Mouse (Mus musculus) MEL (cell line): Measurements from ENCODE around the gene Sult6b1. TPM values are rescaled to one million over a fixed set of nuclear protein-coding genes. Genes with fewer than 3 reads are reported as not detected.

Experiments
- DNase-seq: peaks from one replicate; pipeline ENCODE4 v3.0.0; 2011; ENCODE audit warnings: low read depth, low spot score
- H3K27ac ChIP-seq: 2 replicates; pipeline ENCODE4 v1.5.1; 2012; ENCODE audit warnings: low read depth, mild to moderate bottlenecking, control low read depth, low read length, moderate library complexity; ENCODE audit not compliant: control insufficient read depth
- H3K27me3 ChIP-seq, 2 experiments: fragments of 150-350 bp in 1 of 2; sonication (generic) in 1 of 2; 2 replicates each; pipeline ENCODE4 v1.6.1; 2012; ENCODE audit warnings: low read length in 2 of 2, mild to moderate bottlenecking in 2 of 2, improper control_type of control experiment in 1 of 2, moderate library complexity in 1 of 2; ENCODE audit not compliant: insufficient read depth in 2 of 2, control insufficient read depth in 1 of 2
- H3K36me3 ChIP-seq, 2 experiments: 2 replicates each; pipeline ENCODE4 v1.6.1; 2012 to 2014; ENCODE audit warnings: low read length in 2 of 2, improper control_type of control experiment in 1 of 2, inconsistent platforms in 1 of 2, mild to moderate bottlenecking in 1 of 2; ENCODE audit not compliant: insufficient read depth in 2 of 2, control insufficient read depth in 1 of 2
- H3K4me1 ChIP-seq, 2 experiments: fragments of 150-350 bp in 1 of 2; sonication (generic) in 1 of 2; 2 replicates each; pipeline ENCODE4 v1.6.1; 2012; ENCODE audit warnings: low read length in 2 of 2, improper control_type of control experiment in 1 of 2, mild to moderate bottlenecking in 1 of 2; ENCODE audit not compliant: insufficient read depth in 2 of 2, control insufficient read depth in 1 of 2
- H3K4me3 ChIP-seq, 2 experiments: fragments of 150-350 bp in 1 of 2; sonication (generic) in 1 of 2; 2 replicates each; pipeline ENCODE4 v1.5.1; 2012; ENCODE audit warnings: low read depth in 2 of 2, low read length in 2 of 2, mild to moderate bottlenecking in 2 of 2, moderate library complexity in 2 of 2, control low read depth in 1 of 2, improper control_type of control experiment in 1 of 2; ENCODE audit not compliant: control insufficient read depth in 1 of 2, insufficient read depth in 1 of 2
- H3K79me2 ChIP-seq: 2 replicates; pipeline ENCODE4 v1.6.1; 2012; ENCODE audit warnings: mild to moderate bottlenecking, low read length, moderate library complexity; ENCODE audit not compliant: control insufficient read depth, poor library complexity, insufficient read depth
- H3K9ac ChIP-seq: 2 replicates; pipeline ENCODE4 v1.6.1; 2012; ENCODE audit warnings: low read depth, mild to moderate bottlenecking, control low read depth, low read length, moderate library complexity; ENCODE audit not compliant: control insufficient read depth, poor library complexity, severe bottlenecking
- H3K9me3 ChIP-seq: fragments of 150-350 bp; sonication (generic); replicated peaks from 2 replicates; pipeline ENCODE4 v1.6.1; 2012; ENCODE audit warnings: mild to moderate bottlenecking, low read length, improper control_type of control experiment, moderate library complexity; ENCODE audit not compliant: insufficient read depth
- CHD1 ChIP-seq: IDR thresholded peaks from 2 replicates; pipeline ENCODE4 v1.6.1; 2012; ENCODE audit warnings: low read depth, mild to moderate bottlenecking, inconsistent platforms, low read length, improper control_type of control experiment
- CHD2 ChIP-seq: IDR thresholded peaks from 2 replicates; pipeline ENCODE4 v1.6.1; 2011; ENCODE audit warnings: low read length, improper control_type of control experiment
- CTCF ChIP-seq, 3 experiments: IDR thresholded peaks in 2 of 3; conservative IDR thresholded peaks in 1 of 3; 2 replicates each; pipeline ENCODE4 v1.5.1; 2011 to 2012; ENCODE audit warnings: low read length in 3 of 3, low read depth in 2 of 3, mild to moderate bottlenecking in 2 of 3, improper control_type of control experiment in 1 of 3, inconsistent platforms in 1 of 3, mixed read lengths in 1 of 3, moderate library complexity in 1 of 3; ENCODE audit not compliant: control insufficient read depth in 1 of 3, insufficient read depth in 1 of 3, poor library complexity in 1 of 3, severe bottlenecking in 1 of 3
- EP300 ChIP-seq, 2 experiments: IDR thresholded peaks; 2 replicates each; pipeline ENCODE4 v1.6.1; 2011; ENCODE audit warnings: improper control_type of control experiment in 2 of 2, low read length in 2 of 2, low read depth in 1 of 2, mild to moderate bottlenecking in 1 of 2
- ETS1 ChIP-seq: IDR thresholded peaks from 2 replicates; pipeline ENCODE4 v1.6.1; 2012; ENCODE audit warnings: low read depth, mild to moderate bottlenecking, inconsistent platforms, low read length, improper control_type of control experiment, moderate library complexity
- GABPA ChIP-seq: IDR thresholded peaks from 2 replicates; pipeline ENCODE4 v1.6.1; 2012; ENCODE audit warnings: low read depth, mild to moderate bottlenecking, inconsistent platforms, low read length, improper control_type of control experiment, moderate library complexity
- GATA1 ChIP-seq: IDR thresholded peaks from 2 replicates; pipeline ENCODE4 v1.6.1; 2011; ENCODE audit warnings: low read depth, low read length, improper control_type of control experiment
- HCFC1 ChIP-seq: IDR thresholded peaks from 2 replicates; pipeline ENCODE4 v1.6.1; 2012; ENCODE audit warnings: low read depth, mild to moderate bottlenecking, inconsistent platforms, low read length, improper control_type of control experiment, moderate library complexity
- JUND ChIP-seq: IDR thresholded peaks from 2 replicates; pipeline ENCODE4 v1.6.1; 2011; ENCODE audit warnings: low read depth, mild to moderate bottlenecking, improper control_type of control experiment, low read length
- KAT2A ChIP-seq: conservative IDR thresholded peaks from 2 replicates; pipeline ENCODE4 v1.6.1; 2012; ENCODE audit warnings: low read depth, low read length, improper control_type of control experiment, inconsistent platforms
- MAFK ChIP-seq: IDR thresholded peaks from 2 replicates; pipeline ENCODE4 v1.6.1; 2011; ENCODE audit warnings: low read depth, mild to moderate bottlenecking, low read length, improper control_type of control experiment, borderline replicate concordance
- MAZ ChIP-seq: IDR thresholded peaks from 2 replicates; pipeline ENCODE4 v1.6.1; 2012; ENCODE audit warnings: low read depth, mild to moderate bottlenecking, inconsistent platforms, low read length, improper control_type of control experiment
- MEF2A ChIP-seq: IDR thresholded peaks from 2 replicates; pipeline ENCODE4 v1.6.1; 2014; ENCODE audit warnings: low read depth, mild to moderate bottlenecking, inconsistent platforms, low read length, improper control_type of control experiment; ENCODE audit not compliant: poor library complexity, insufficient replicate concordance, severe bottlenecking; ENCODE audit errors: extremely low read depth
- MYB ChIP-seq: IDR thresholded peaks from 2 replicates; pipeline ENCODE4 v1.6.1; 2011; ENCODE audit warnings: mild to moderate bottlenecking, low read depth, low read length, improper control_type of control experiment
- NELFE ChIP-seq: IDR thresholded peaks from 2 replicates; pipeline ENCODE4 v1.6.1; 2011; ENCODE audit warnings: low read depth, low read length, improper control_type of control experiment
- NRF1 ChIP-seq: IDR thresholded peaks from 2 replicates; pipeline ENCODE4 v1.6.1; 2014; ENCODE audit warnings: low read depth, mild to moderate bottlenecking, inconsistent platforms, low read length, improper control_type of control experiment, moderate library complexity; ENCODE audit not compliant: poor library complexity, insufficient read depth, severe bottlenecking
- RAD21 ChIP-seq: IDR thresholded peaks from 2 replicates; pipeline ENCODE4 v1.6.1; 2011; ENCODE audit warnings: mild to moderate bottlenecking, low read depth, low read length, improper control_type of control experiment
- RCOR1 ChIP-seq: IDR thresholded peaks from 2 replicates; pipeline ENCODE4 v1.6.1; 2012; ENCODE audit warnings: low read depth, mild to moderate bottlenecking, inconsistent platforms, low read length, improper control_type of control experiment
- SIN3A ChIP-seq: IDR thresholded peaks from 2 replicates; pipeline ENCODE4 v1.6.1; 2012; ENCODE audit warnings: low read length, improper control_type of control experiment, inconsistent platforms
- SMC3 ChIP-seq: IDR thresholded peaks from 2 replicates; pipeline ENCODE4 v1.6.1; 2011; ENCODE audit warnings: low read depth, low read length, improper control_type of control experiment
- TCF12 ChIP-seq: IDR thresholded peaks from 2 replicates; pipeline ENCODE4 v1.6.1; 2014; ENCODE audit warnings: low read depth, mild to moderate bottlenecking, inconsistent platforms, low read length, improper control_type of control experiment, moderate library complexity
- USF2 ChIP-seq, 2 experiments: IDR thresholded peaks; 2 replicates each; pipeline ENCODE4 v1.6.1; 2011 to 2012; ENCODE audit warnings: improper control_type of control experiment in 2 of 2, low read length in 2 of 2, borderline replicate concordance in 1 of 2, inconsistent platforms in 1 of 2, low read depth in 1 of 2, mild to moderate bottlenecking in 1 of 2; ENCODE audit not compliant: insufficient read depth in 1 of 2
- ZC3H11A ChIP-seq: IDR thresholded peaks from 2 replicates; pipeline ENCODE4 v1.6.1; 2012; ENCODE audit warnings: low read depth, mild to moderate bottlenecking, inconsistent platforms, low read length, improper control_type of control experiment
- ZKSCAN1 ChIP-seq: IDR thresholded peaks from 2 replicates; pipeline ENCODE4 v1.6.1; 2012; ENCODE audit warnings: low read depth, mild to moderate bottlenecking, inconsistent platforms, low read length, improper control_type of control experiment, moderate library complexity
- ZMIZ1 ChIP-seq: IDR thresholded peaks from 2 replicates; pipeline ENCODE4 v1.6.1; 2012; ENCODE audit warnings: low read depth, mild to moderate bottlenecking, inconsistent platforms, low read length, improper control_type of control experiment, moderate library complexity
- ZNF384 ChIP-seq: IDR thresholded peaks from 2 replicates; pipeline ENCODE4 v1.6.1; 2012; ENCODE audit warnings: low read depth, mild to moderate bottlenecking, inconsistent platforms, low read length, improper control_type of control experiment
- polyA plus RNA-seq, 2 experiments: library from polyadenylated mRNA; stranded (reverse) in 1 of 2; unstranded in 1 of 2; fragments of >175 nt in 1 of 2; fragments of >200 nt in 1 of 2; gene quantifications; 2 replicates each; pipeline versions ENCODE4 v1.2.1 to v1.2.4; 2012; ENCODE audit warnings: low replicate concordance in 2 of 2, low read depth in 1 of 2; ENCODE audit not compliant: insufficient read length in 2 of 2, insufficient read depth in 1 of 2, missing spikeins in 1 of 2
- total RNA-seq: library from RNA; depleted of rRNA; stranded (reverse); fragments of 300-350 nt; gene quantifications from 2 replicates; pipeline ENCODE4 v1.2.3, GENCODE M21; 2012

The Sult6b1 gene
- total and polyA plus RNA-seq, 3 experiments = 0.29 TPM; not detected in 2

DNA sequence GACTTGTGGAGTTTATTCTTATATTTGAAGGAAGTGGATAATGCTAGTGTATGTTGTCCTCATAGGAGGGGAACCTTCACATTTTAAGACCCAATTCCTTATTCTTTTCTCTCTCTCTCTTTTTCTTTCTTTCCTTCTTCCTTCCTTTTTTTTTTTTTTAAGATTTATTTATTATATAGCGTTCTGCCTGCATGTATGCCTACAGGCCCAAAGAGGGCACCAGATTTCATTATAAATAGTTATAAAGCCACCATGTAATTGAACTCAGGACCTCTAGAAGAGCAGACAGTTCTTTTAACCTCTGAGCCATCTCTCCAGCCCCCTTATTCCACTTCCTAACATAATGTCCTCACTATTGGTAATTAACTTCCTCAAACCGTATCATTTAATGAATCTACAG, 70.7 kb downstream of the Sult6b1 start:
- peak; percentile 50 for DNase-seq
- Histone ChIP-seq H3K27me3 (no peaks in the 10 kb centered on the region), H3K9me3 (no peaks in the 10 kb centered on the region), H3K4me1 (peaks cover 0 to 9% of the 10 kb centered on the region in 2 experiments; a peak in 2 of 4 replicates), H3K27ac (peak overlapping the region; percentile 32; the same call in 1 of the 2 replicates), H3K79me2 (peaks cover 4% of the 10 kb centered on the region; the same call in 1 of the 2 replicates), H3K9ac (peak overlapping the region; percentile 59), H3K36me3 (peaks cover 0 to 10% of the 10 kb centered on the region in 2 experiments; a peak in 2 of 4 replicates), H3K4me3 (peak overlapping the region; percentile 60 to 90)
- TF ChIP-seq MAFK (no peak), RCOR1 (no peak), RAD21 (peak; percentile 19), HCFC1 (no peak), GATA1 (no peak), MAZ (no peak), ZMIZ1 (no peak), EP300 (IDR thresholded peaks at IDR 0.05; ENCODE audit: low read depth in 1 of 2, low read length in 2 of 2) (no peak), MYB (no peak), ETS1 (no peak), ZC3H11A (no peak), ZNF384 (peak; percentile 81), KAT2A (no peak), CHD1 (0 out of 2 replicates have a peak, but pooled peaks have one; percentile 61), NELFE (no peak), CTCF (IDR thresholded peaks at IDR 0.05 in 2 of 3, conservative IDR thresholded peaks at IDR 0.05 in 1 of 3; ENCODE audit: control insufficient read depth in 1 of 3, insufficient read depth in 1 of 3, low read depth in 2 of 3, low read length in 3 of 3, poor library complexity in 1 of 3, severe bottlenecking in 1 of 3) (peak in 1 of 3 experiments; percentile 15; a peak in 2 of 6 replicates), SMC3 (0 out of 2 replicates have a peak, but pooled peaks have one; percentile 4), GABPA (no peak), SIN3A (no peak)

- H3K9me3 ChIP-seq = no peaks in the 10 kb centered on the region
- peaks cover 0 to 13% of the 10 kb centered on the region in 2 experiments; a peak in 2 of 4 replicates for H3K36me3 ChIP-seq
- peaks cover 4 to 9% of the 10 kb centered on the region in 2 experiments for H3K4me1 ChIP-seq
- peak within 1 kb of the TSS; percentile 94 to 100 for H3K4me3 ChIP-seq
- no peaks in the 10 kb centered on the region for H3K27me3 ChIP-seq
- peak; percentile 98 for DNase-seq
- H3K79me2 ChIP-seq = peaks cover 4% of the 10 kb centered on the region; the same call in 1 of the 2 replicates
- peak within 1 kb of the TSS; percentile 59 for H3K27ac ChIP-seq
- H3K9ac ChIP-seq = peak within 1 kb of the TSS; percentile 94
- TF ChIP-seq GATA1 = no peak
- TF ChIP-seq ETS1 = no peak
- TF ChIP-seq MEF2A = no peak
- no peak for TF ChIP-seq JUND
- no peak for TF ChIP-seq SMC3
- no peak for TF ChIP-seq RAD21
- peak; percentile 31; the same call in 1 of the 2 replicates for TF ChIP-seq KAT2A
- TF ChIP-seq SIN3A = peak; percentile 79
- TF ChIP-seq RCOR1 = no peak
- no peak for TF ChIP-seq USF2 (IDR thresholded peaks at IDR 0.05; ENCODE audit: borderline replicate concordance in 1 of 2, insufficient read depth in 1 of 2, low read depth in 1 of 2, low read length in 2 of 2)
- TF ChIP-seq CHD1 = 0 out of 2 replicates have a peak, but pooled peaks have one; percentile 23
- TF ChIP-seq ZKSCAN1 = no peak
- peak; percentile 99; the same call in 1 of the 2 replicates for TF ChIP-seq NRF1
- TF ChIP-seq MYB = no peak
- peak; percentile 41; the same call in 1 of the 2 replicates for TF ChIP-seq TCF12
- TF ChIP-seq CHD2 = no peak
Observed at GRCm38 (mm10) chr17:78834856-78835835, 71.6 kb downstream of the Sult6b1 start, which contains the start of the genes Heatr5b and Gpatch11. Heatr5b (minus strand) TSS chr17:78835364. Gpatch11 (plus strand) TSS chr17:78835567.
